Mouse (Mus musculus) stomach, embryonic 16.5 days (tissue): Measurements from ENCODE around the gene Lasp1. TPM values are rescaled to one million over a fixed set of nuclear protein-coding genes. Genes with fewer than 3 reads are reported as not detected.

Experiments
- ATAC-seq: fragments of 200-750 bp; cut with Nextera tagmentation; 2 replicates; pipeline ENCODE4 v1.8.0; 2017; ENCODE audit warnings: moderate number of reproducible peaks, moderate TSS enrichment; ENCODE audit not compliant: insufficient read depth, low FRiP score
- H3K27ac ChIP-seq: fragments of 300-500 bp; sonication (generic); 2 replicates; pipeline ENCODE4 v1.5.1; 2014; ENCODE audit warnings: low read length
- H3K27me3 ChIP-seq: fragments of 300-500 bp; sonication (generic); 2 replicates; pipeline ENCODE4 v1.6.1; 2014; ENCODE audit warnings: low read length, control low read depth, mixed read lengths; ENCODE audit not compliant: control insufficient read depth, insufficient read depth
- H3K36me3 ChIP-seq: fragments of 300-500 bp; sonication (generic); 2 replicates; pipeline ENCODE4 v1.6.1; 2014; ENCODE audit warnings: low read length; ENCODE audit not compliant: control insufficient read depth, insufficient read depth
- H3K4me1 ChIP-seq: fragments of 300-500 bp; sonication (generic); 2 replicates; pipeline ENCODE4 v1.6.1; 2014; ENCODE audit warnings: low read length, control low read depth, mixed read lengths; ENCODE audit not compliant: control insufficient read depth, insufficient read depth
- H3K4me2 ChIP-seq: fragments of 300-500 bp; sonication (generic); 2 replicates; pipeline ENCODE4 v1.6.1; 2014; ENCODE audit warnings: low read depth, low read length, mixed read lengths
- H3K4me3 ChIP-seq: fragments of 300-500 bp; sonication (generic); replicated peaks from 2 replicates; pipeline ENCODE4 v1.5.1; 2014; ENCODE audit warnings: mild to moderate bottlenecking, low read length
- H3K9ac ChIP-seq: fragments of 300-500 bp; sonication (generic); 2 replicates; pipeline ENCODE4 v1.6.1; 2014; ENCODE audit warnings: low read length
- H3K9me3 ChIP-seq: fragments of 300-500 bp; sonication (generic); replicated peaks from 2 replicates; pipeline ENCODE4 v1.6.1; 2016; ENCODE audit warnings: low read length, control low read depth; ENCODE audit not compliant: control insufficient read depth
- WGBS: fragments of 180-500 bp; shearing (Covaris S2); extraction: QIAGEN DNeasy Blood & Tissue Kit; methylation state at CpG from one replicate; pipeline ENCODE4 v1.1.7; 2014; 5-methylcytosine and 5-hydroxymethylcytosine counted together
- polyA plus RNA-seq: library from polyadenylated mRNA; unstranded; fragments of >200 nt; fragmentation: Nextera tagmentation; extraction: Ambion mirVana; gene quantifications from 2 replicates; pipeline ENCODE4 v1.2.1, GENCODE M21; 2015

Gene Lasp1
- polyA plus RNA-seq, 1 experiment from 2014 or later, result 130 TPM

- Histone ChIP-seq H3K9me3 (no peaks in the 10 kb centered on the region), H3K36me3 (peaks cover 9% of the 10 kb centered on the region; the same call in 1 of the 2 replicates), H3K4me2 (no peak overlapping the region), H3K27ac (peak overlapping the region; percentile 73), H3K27me3 (no peaks in the 10 kb centered on the region), H3K4me3 (no peak overlapping the region), H3K4me1 (peaks cover 54% of the 10 kb centered on the region), H3K9ac (peak overlapping the region; percentile 48; the same call in 1 of the 2 replicates)
- 62% methylated on average over 4 of the region's 4 CpGs for WGBS
- no peak for ATAC-seq
Measured at GRCm38 (mm10) chr11:97819102-97819501, 20.3 kb downstream of the Lasp1 start.

GRCm38 (mm10) chr11:97819923-97820322 lies 21.1 kb downstream of the Lasp1 start:
- Histone ChIP-seq H3K36me3 (peaks cover 12% of the 10 kb centered on the region; the same call in 1 of the 2 replicates), H3K9me3 (no peaks in the 10 kb centered on the region), H3K4me1 (peaks cover 50% of the 10 kb centered on the region), H3K4me3 (no peak overlapping the region), H3K27me3 (no peaks in the 10 kb centered on the region), H3K9ac (no peak overlapping the region), H3K4me2 (no peak overlapping the region), H3K27ac (no peak overlapping the region)
- WGBS, result 78% methylated on average over 5 of the region's 5 CpGs
- no peak for ATAC-seq

GRCm38 (mm10) chr11:97820840-97821239 lies 22.0 kb downstream of the Lasp1 start:
- Histone ChIP-seq H3K4me1 (peaks cover 49% of the 10 kb centered on the region), H3K4me2 (no peak overlapping the region), H3K9me3 (no peaks in the 10 kb centered on the region), H3K27me3 (no peaks in the 10 kb centered on the region), H3K27ac (no peak overlapping the region), H3K36me3 (peaks cover 20% of the 10 kb centered on the region; the same call in 1 of the 2 replicates), H3K9ac (no peak overlapping the region), H3K4me3 (no peak overlapping the region)
- no peak for ATAC-seq
- WGBS, result 54% methylated on average over 4 of the region's 4 CpGs

GRCm38 (mm10) chr11:97821401-97822064 lies 22.7 kb downstream of the Lasp1 start:
- WGBS, result 92% methylated on average over 8 of the region's 8 CpGs
- no peaks in the 10 kb centered on the region for H3K9me3 ChIP-seq
- no peak overlapping the region for H3K4me2 ChIP-seq
- no peak overlapping the region for H3K27ac ChIP-seq
- no peak overlapping the region for H3K9ac ChIP-seq
- peaks cover 24% of the 10 kb centered on the region; the same call in 1 of the 2 replicates for H3K36me3 ChIP-seq
- H3K4me1 ChIP-seq, result peaks cover 46% of the 10 kb centered on the region
- no peak for ATAC-seq
- H3K4me3 ChIP-seq, result no peak overlapping the region
- no peaks in the 10 kb centered on the region for H3K27me3 ChIP-seq

- Histone ChIP-seq H3K9me3 (no peaks in the 10 kb centered on the region), H3K4me3 (no peak overlapping the region), H3K36me3 (peaks cover 24% of the 10 kb centered on the region), H3K4me1 (peaks cover 33% of the 10 kb centered on the region), H3K27me3 (no peaks in the 10 kb centered on the region), H3K4me2 (no peak overlapping the region), H3K9ac (no peak overlapping the region), H3K27ac (no peak overlapping the region)
- WGBS, result 73% methylated on average over 20 of the region's 20 CpGs
- no peak for ATAC-seq
Measured at GRCm38 (mm10) chr11:97822840-97823603, 24.2 kb downstream of the Lasp1 start.

- H3K4me2 ChIP-seq, result no peak overlapping the region
- no peak for ATAC-seq
- peaks cover 22% of the 10 kb centered on the region for H3K4me1 ChIP-seq
- WGBS, result 96% methylated on average over 11 of the region's 11 CpGs
- no peak overlapping the region for H3K27ac ChIP-seq
- no peak overlapping the region for H3K4me3 ChIP-seq
- H3K9ac ChIP-seq, result no peak overlapping the region
- no peaks in the 10 kb centered on the region for H3K27me3 ChIP-seq
- H3K36me3 ChIP-seq, result peaks cover 24% of the 10 kb centered on the region
- H3K9me3 ChIP-seq, result no peaks in the 10 kb centered on the region
Measured at GRCm38 (mm10) chr11:97824168-97824567, 25.4 kb downstream of the Lasp1 start.

- Histone ChIP-seq H3K27me3 (no peaks in the 10 kb centered on the region), H3K9me3 (no peaks in the 10 kb centered on the region), H3K4me1 (peaks cover 19% of the 10 kb centered on the region), H3K36me3 (peaks cover 24% of the 10 kb centered on the region), H3K9ac (no peak overlapping the region), H3K4me3 (no peak overlapping the region), H3K4me2 (no peak overlapping the region), H3K27ac (no peak overlapping the region)
- 79% methylated on average over 6 of the region's 6 CpGs for WGBS
- ATAC-seq, result no peak
Measured at GRCm38 (mm10) chr11:97824895-97825294, 26.1 kb downstream of the Lasp1 start.

GRCm38 (mm10) chr11:97825295-97825694 lies 26.5 kb downstream of the Lasp1 start:
- no peak for ATAC-seq
- H3K27me3 ChIP-seq, result no peaks in the 10 kb centered on the region
- H3K27ac ChIP-seq, result no peak overlapping the region
- H3K4me3 ChIP-seq, result no peak overlapping the region
- peaks cover 21% of the 10 kb centered on the region for H3K4me1 ChIP-seq
- H3K9ac ChIP-seq, result no peak overlapping the region
- no peaks in the 10 kb centered on the region for H3K9me3 ChIP-seq
- peaks cover 24% of the 10 kb centered on the region for H3K36me3 ChIP-seq
- WGBS, result 79% methylated on average over 10 of the region's 10 CpGs
- H3K4me2 ChIP-seq, result no peak overlapping the region

- Histone ChIP-seq H3K27me3 (no peaks in the 10 kb centered on the region), H3K4me2 (no peak overlapping the region), H3K9ac (0 out of 2 replicates have a peak overlapping the region, but pooled peaks have one; percentile 19), H3K9me3 (no peaks in the 10 kb centered on the region), H3K4me3 (no peak overlapping the region), H3K36me3 (peaks cover 24% of the 10 kb centered on the region), H3K27ac (peak overlapping the region; percentile 46), H3K4me1 (peaks cover 18% of the 10 kb centered on the region; the same call in 1 of the 2 replicates)
- no peak for ATAC-seq
- 63% methylated on average over 9 of the region's 9 CpGs for WGBS
Measured at GRCm38 (mm10) chr11:97825971-97826370, 27.2 kb downstream of the Lasp1 start.
